Mouse (Mus musculus) frontal cortex, postnatal 25 days (tissue): ENCODE measurements around the gene Sbp.

Experiments
- DNase-seq, 2 experiments: peaks; one replicate each; pipeline ENCODE4 v3.0.0; 2022; ENCODE audit warnings: low spot score in 2 of 2

Gene Sbp

GRCm38 (mm10) chr17:23992789-23993553, 51.5 kb downstream of the Sbp start:
- DNase-seq, result no peak

GRCm38 (mm10) chr17:23993559-23994428, 52.3 kb downstream of the Sbp start:
- peak; percentile 97 to 98 for DNase-seq

- no peak for DNase-seq
Observed at GRCm38 (mm10) chr17:23994667-23995066, 53.2 kb downstream of the Sbp start.
